Mouse (Mus musculus): ENCODE measurements around the gene Plin2. TPM values are rescaled to one million over a fixed set of nuclear protein-coding genes. Genes with fewer than 3 reads are reported as not detected.
A peak's percentile ranks its signal among the peaks of the same experiment; 100 is the strongest.

The Plin2 gene
- polyA plus RNA-seq, 1 experiment from 2014 or later = 134 TPM

DNA sequence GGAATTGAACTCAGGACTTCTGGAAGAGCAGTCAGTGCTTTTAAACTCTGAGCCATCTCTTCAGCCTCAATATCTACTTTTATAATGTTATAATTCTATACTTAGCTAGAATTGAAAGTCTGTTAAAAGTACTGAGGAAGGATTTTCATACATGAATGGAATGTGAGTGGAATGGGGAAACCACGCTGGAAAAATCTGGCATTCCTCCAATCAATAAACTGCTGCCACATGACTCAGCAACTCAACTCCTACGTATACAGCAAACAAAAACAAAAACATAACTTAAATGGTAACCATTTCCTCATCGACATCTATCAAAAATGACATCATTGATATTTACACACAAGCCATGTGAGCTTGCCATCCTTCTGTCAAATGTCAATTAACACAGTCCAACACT is 47.7 kb downstream of the Plin2 start:
- no peaks in the 10 kb centered on the region for H3K4me1 ChIP-seq
- H3K36me3 ChIP-seq = no peaks in the 10 kb centered on the region
- no peak overlapping the region for H3K9ac ChIP-seq
- no peak overlapping the region for H3K4me3 ChIP-seq
- H3K9me3 ChIP-seq = no peaks in the 10 kb centered on the region
- no peaks in the 10 kb centered on the region for H3K27me3 ChIP-seq
- H3K27ac ChIP-seq = no peak overlapping the region
- ATAC-seq (ENCODE audit: borderline replicate concordance, extremely low read depth, low FRiP score, low TSS enrichment) = no peak
- 56% methylated on average over 3 of the region's 3 CpGs for WGBS
- no peak overlapping the region for H3K4me2 ChIP-seq

GRCm38 (mm10) chr4:86620506-86620905 is 49.4 kb downstream of the Plin2 start:
- Histone ChIP-seq H3K27ac (no peak overlapping the region), H3K4me3 (no peak overlapping the region)
- 62% methylated on average over 2 of the region's 2 CpGs for WGBS

DNA sequence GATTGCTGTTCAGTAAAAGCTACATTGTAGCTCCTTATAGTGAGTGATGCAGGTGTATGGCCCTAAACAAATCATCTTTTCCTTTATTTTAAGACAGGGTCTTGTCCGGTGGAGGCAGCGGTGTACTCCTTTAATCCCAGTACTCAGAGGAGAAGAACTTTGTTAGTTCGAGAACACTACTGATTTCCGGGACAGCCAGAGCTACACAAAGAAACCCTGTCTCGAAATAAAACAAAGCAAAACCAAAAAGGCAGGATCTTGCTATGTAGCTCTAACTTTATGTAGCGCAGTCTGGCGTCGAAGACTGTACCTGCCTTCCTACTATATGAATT is 57.6 kb downstream of the Plin2 start:
- Histone ChIP-seq H3K9me3 (no peaks in the 10 kb centered on the region), H3K4me3 (peak overlapping the region; percentile 88), H3K4me2 (peak overlapping the region; percentile 75), H3K4me1 (peaks cover 5% of the 10 kb centered on the region), H3K27ac (peak overlapping the region; percentile 29; the same call in 1 of the 2 replicates), H3K9ac (peak overlapping the region; percentile 37), H3K36me3 (no peaks in the 10 kb centered on the region), H3K27me3 (no peaks in the 10 kb centered on the region)
- WGBS = 22% methylated on average over 8 of the region's 8 CpGs
- no peak for ATAC-seq (ENCODE audit: borderline replicate concordance, extremely low read depth, low FRiP score, low TSS enrichment)

More at GRCm38 (mm10) chr4:86620506-86620905, 49.4 kb downstream of the Plin2 start:
- no peaks in the 10 kb centered on the region for H3K36me3 ChIP-seq
- no peak overlapping the region for H3K4me2 ChIP-seq
- H3K27me3 ChIP-seq = no peaks in the 10 kb centered on the region
- H3K4me1 ChIP-seq = no peaks in the 10 kb centered on the region
- no peak overlapping the region for H3K9ac ChIP-seq
- H3K9me3 ChIP-seq = no peaks in the 10 kb centered on the region
- ATAC-seq (ENCODE audit: borderline replicate concordance, extremely low read depth, low FRiP score, low TSS enrichment) = no peak

- under 1% methylated on average over 59 of the region's 59 CpGs for WGBS
- H3K4me2 ChIP-seq = peak within 1 kb of the TSS; percentile 75
- H3K9me3 ChIP-seq = no peaks in the 10 kb centered on the region
- peak; percentile 100 for ATAC-seq (ENCODE audit: borderline replicate concordance, extremely low read depth, low FRiP score, low TSS enrichment)
- H3K36me3 ChIP-seq = no peaks in the 10 kb centered on the region
- H3K27me3 ChIP-seq = no peaks in the 10 kb centered on the region
- H3K4me1 ChIP-seq = peaks cover 5% of the 10 kb centered on the region
- peak within 1 kb of the TSS; percentile 88 for H3K4me3 ChIP-seq
- peak within 1 kb of the TSS; percentile 50 for H3K27ac ChIP-seq
- peak within 1 kb of the TSS; percentile 83 for H3K9ac ChIP-seq
These were observed 58.2 kb downstream of the Plin2 start, which contains the start of gene Haus6 for GRCm38 (mm10) chr4:86611524-86612288. Gene Haus6 (minus strand): TSS chr4:86612055.

Other genes starting within 250 kb of the Plin2 start
- not detected in 2 replicates for gene Saxo1, start 111.7 kb downstream of the Plin2 start, polyA plus RNA-seq (2015; fragmentation: Nextera tagmentation; extraction: Ambion mirVana)
- gene Rraga, start 94.4 kb downstream of the Plin2 start, polyA plus RNA-seq (2015; fragmentation: Nextera tagmentation; extraction: Ambion mirVana) = 71.7 and 77.5 TPM in 2 replicates
- 21.4 and 21.5 TPM in 2 replicates for gene Haus6, start 58.0 kb downstream of the Plin2 start, polyA plus RNA-seq (2015; fragmentation: Nextera tagmentation; extraction: Ambion mirVana)
- 7.0 and 7.1 TPM in 2 replicates for gene Dennd4c, start 78.5 kb upstream of the Plin2 start, polyA plus RNA-seq (2015; fragmentation: Nextera tagmentation; extraction: Ambion mirVana)
- 689 and 797 TPM in 2 replicates for gene Rps6, start 187.4 kb upstream of the Plin2 start, polyA plus RNA-seq (2015; fragmentation: Nextera tagmentation; extraction: Ambion mirVana)
- gene Acer2, start 204.3 kb upstream of the Plin2 start, polyA plus RNA-seq (2015; fragmentation: Nextera tagmentation; extraction: Ambion mirVana) = 31.0 and 31.8 TPM in 2 replicates